ENCODE assay signal across 10 mouse cellular contexts in the genomic region with DNA sequence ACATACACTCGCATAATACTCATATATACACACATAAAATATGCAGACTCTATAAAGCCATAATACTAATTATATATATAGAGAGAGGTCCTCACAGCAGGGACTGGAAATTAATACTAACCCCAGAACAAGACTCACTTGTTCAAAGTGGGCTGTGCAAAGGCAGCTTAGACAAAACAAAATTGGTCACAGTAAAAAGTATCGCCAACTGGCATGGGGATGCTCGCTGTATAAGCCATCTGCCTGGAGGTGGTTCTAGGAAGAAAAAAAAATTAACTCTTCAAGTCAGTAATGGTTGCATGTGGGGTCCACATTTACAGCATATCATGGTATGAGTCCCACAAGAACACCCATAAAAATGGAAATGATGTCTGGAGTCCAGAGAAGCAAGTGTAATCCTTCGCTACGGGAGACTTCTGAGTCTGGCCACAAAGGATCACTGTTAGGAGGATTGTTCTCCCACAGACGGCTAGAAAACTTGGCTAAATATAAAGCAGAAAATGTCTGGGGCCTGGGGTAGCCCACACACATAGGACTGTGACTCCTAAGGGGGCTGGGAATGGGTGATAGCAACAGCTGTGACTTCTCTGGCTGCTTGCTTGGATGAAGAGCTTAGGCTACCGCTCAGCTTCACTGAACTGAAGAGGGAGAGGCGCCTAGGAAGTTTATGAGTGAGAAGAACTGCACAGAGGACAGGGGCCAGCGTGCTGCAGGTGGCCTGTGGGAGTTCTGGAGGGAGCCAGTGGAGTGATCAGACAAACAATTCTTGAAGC. TPM values are rescaled to one million over a fixed set of nuclear protein-coding genes. Genes with fewer than 3 reads are reported as not detected.
DNase-seq lines count a peak whose midpoint lies in the region; ATAC-seq and TF ChIP-seq lines count a peak whose summit lies in the region.
"Had no signal": no experiment of that assay in that cellular context is flagged by ENCODE, and none has a peak within 500 bp of the region (broad histone marks: within the 10 kb centered on the region; RNA-seq: fewer than 3 reads in every experiment).

No protein-coding gene starts in this region.

- H3K9me3 ChIP-seq in heart, embryonic 14.5 days (ENCODE audit: control insufficient read depth, low read length), result no peaks in the 10 kb centered on the region
- H3K9me3 ChIP-seq in lung, embryonic 14.5 days (ENCODE audit: low read depth, low read length), result no peaks in the 10 kb centered on the region
- no peaks in the 10 kb centered on the region for H3K9me3 ChIP-seq in hindbrain, embryonic 14.5 days (ENCODE audit: control insufficient read depth, low read length)
- no peaks in the 10 kb centered on the region for H3K9me3 ChIP-seq in midbrain, embryonic 16.5 days (replicated peaks; ENCODE audit: control insufficient read depth, low read length, poor library complexity, severe bottlenecking)
- H3K9me3 ChIP-seq: liver, embryonic 15.5 days had no signal

- no peaks in the 10 kb centered on the region for H3K27me3 ChIP-seq in heart, embryonic 14.5 days (ENCODE audit: control insufficient read depth, insufficient read depth, low read length)
- H3K27me3 ChIP-seq in lung, embryonic 14.5 days (ENCODE audit: insufficient read depth, low read length), result no peaks in the 10 kb centered on the region
- no peaks in the 10 kb centered on the region for H3K27me3 ChIP-seq in hindbrain, embryonic 14.5 days (ENCODE audit: control insufficient read depth, insufficient read depth, low read length)
- no peaks in the 10 kb centered on the region for H3K27me3 ChIP-seq in midbrain, embryonic 16.5 days (ENCODE audit: control insufficient read depth, insufficient read depth, low read depth, low read length)
- H3K27me3 ChIP-seq: liver, embryonic 15.5 days had no signal

- peak overlapping the region; percentile 14 to 17; a peak in 3 of 4 replicates for H3K27ac ChIP-seq in heart, embryonic 14.5 days (replicated peaks in 1 of 2; ENCODE audit: control insufficient read depth in 1 of 2, insufficient read depth in 1 of 2, low read depth in 2 of 2, low read length in 2 of 2)
- H3K27ac ChIP-seq in lung, embryonic 14.5 days (ENCODE audit: low read depth), result peak overlapping the region; percentile 42
- H3K27ac ChIP-seq in hindbrain, embryonic 14.5 days, result peak overlapping the region; percentile 26; the same call in 1 of the 2 replicates
- H3K27ac ChIP-seq in midbrain, embryonic 16.5 days (ENCODE audit: low read length), result no peak overlapping the region
- H3K27ac ChIP-seq: liver, embryonic 15.5 days had no signal

- no peak for DNase-seq in heart, adult 8-10 months (ENCODE audit: low spot score)
- DNase-seq in lung, embryonic 14.5 days, result peak; percentile 41
- no peak for DNase-seq in lung, postnatal 4 days
- DNase-seq in hindbrain, embryonic 14.5 days (ENCODE audit: low spot score), result no peak
- DNase-seq in retina, embryonic 14.5 days (ENCODE audit: low spot score), result no peak
- no peak for DNase-seq in spleen, postnatal 36 days (ENCODE audit: low spot score in 2 of 2)
- DNase-seq: cerebellum, adult 11 months had no signal

- H3K36me3 ChIP-seq in heart, embryonic 14.5 days (ENCODE audit: control insufficient read depth, insufficient read depth, low read length), result peaks cover 34% of the 10 kb centered on the region
- H3K36me3 ChIP-seq in lung, embryonic 14.5 days (ENCODE audit: insufficient read depth), result no peaks in the 10 kb centered on the region
- H3K36me3 ChIP-seq in hindbrain, embryonic 14.5 days (replicated peaks; ENCODE audit: control insufficient read depth, insufficient read depth), result no peaks in the 10 kb centered on the region
- no peaks in the 10 kb centered on the region for H3K36me3 ChIP-seq in midbrain, embryonic 16.5 days (ENCODE audit: control insufficient read depth, insufficient read depth, low read length)
- H3K36me3 ChIP-seq: liver, embryonic 15.5 days had no signal

- TF ChIP-seq CTCF in lung, embryonic 14.5 days (IDR thresholded peaks at IDR 0.05; ENCODE audit: low read depth), result no peak

- no peak overlapping the region for H3K4me3 ChIP-seq in heart, embryonic 14.5 days (ENCODE audit: control insufficient read depth in 1 of 2, insufficient read depth in 1 of 2, low read depth in 1 of 2, low read length in 2 of 2)
- H3K4me3 ChIP-seq in lung, embryonic 14.5 days (ENCODE audit: low read depth, low read length), result no peak overlapping the region
- H3K4me3 ChIP-seq in hindbrain, embryonic 14.5 days (replicated peaks; ENCODE audit: low read length), result no peak overlapping the region
- H3K4me3 ChIP-seq in midbrain, embryonic 16.5 days (ENCODE audit: low read depth, low read length), result no peak overlapping the region
- H3K4me3 ChIP-seq: liver, embryonic 15.5 days had no signal

- peaks cover 5 to 8% of the 10 kb centered on the region in 2 experiments; a peak in 2 of 4 replicates for H3K4me1 ChIP-seq in heart, embryonic 14.5 days (ENCODE audit: control insufficient read depth in 2 of 2, insufficient read depth in 2 of 2, low read length in 2 of 2)
- H3K4me1 ChIP-seq in lung, embryonic 14.5 days (ENCODE audit: insufficient read depth), result peaks cover 19% of the 10 kb centered on the region
- H3K4me1 ChIP-seq in hindbrain, embryonic 14.5 days (replicated peaks; ENCODE audit: control insufficient read depth, insufficient read depth, low read length), result peaks cover 6% of the 10 kb centered on the region; the same call in 1 of the 2 replicates
- no peaks in the 10 kb centered on the region for H3K4me1 ChIP-seq in midbrain, embryonic 16.5 days (ENCODE audit: control insufficient read depth, insufficient read depth, low read length)

- no peak; the same call in 1 of the 2 replicates for ATAC-seq in heart, embryonic 14.5 days (ENCODE audit: insufficient number of reproducible peaks, insufficient read depth, low FRiP score, low read depth)
- peak; percentile 73 for ATAC-seq in lung, embryonic 14.5 days (ENCODE audit: insufficient read depth)
- ATAC-seq in hindbrain, embryonic 14.5 days (ENCODE audit: low FRiP score), result peak; percentile 46; the same call in 1 of the 2 replicates
- 0 out of 2 replicates have a peak, but pooled peaks have one; percentile 17 for ATAC-seq in midbrain, embryonic 16.5 days

- 64% methylated on average over 9 of the region's 9 CpGs for WGBS in heart, embryonic 14.5 days
- 49% methylated on average over 9 of the region's 9 CpGs for WGBS in lung, embryonic 14.5 days
- 58% methylated on average over 9 of the region's 9 CpGs for WGBS in hindbrain, embryonic 14.5 days
- 52% methylated on average over 9 of the region's 9 CpGs for WGBS in midbrain, embryonic 16.5 days

- H3K9ac ChIP-seq in heart, embryonic 14.5 days (ENCODE audit: low read length), result no peak overlapping the region
- no peak overlapping the region for H3K9ac ChIP-seq in lung, embryonic 14.5 days
- H3K9ac ChIP-seq in hindbrain, embryonic 14.5 days, result no peak overlapping the region
- no peak overlapping the region for H3K9ac ChIP-seq in midbrain, embryonic 16.5 days (ENCODE audit: low read depth, low read length)
- H3K9ac ChIP-seq: liver, embryonic 15.5 days had no signal

- no peak overlapping the region for H3K4me2 ChIP-seq in heart, embryonic 14.5 days (ENCODE audit: low read length)
- no peak overlapping the region for H3K4me2 ChIP-seq in lung, embryonic 14.5 days
- H3K4me2 ChIP-seq in hindbrain, embryonic 14.5 days (replicated peaks), result no peak overlapping the region
- H3K4me2 ChIP-seq in midbrain, embryonic 16.5 days (ENCODE audit: low read length), result no peak overlapping the region
- H3K4me2 ChIP-seq: liver, embryonic 15.5 days had no signal

RNA-seq across cellular contexts. Expression of a gene that starts 52.7 kb away (rescaled TPM):
- 15.2 and 15.5 TPM in 2 replicates for polyA plus RNA-seq in heart, embryonic 14.5 days (2014; fragmentation: Nextera tagmentation; extraction: Ambion mirVana)
- 10 to 100 TPM in 1 of 4 experiments, 1 to 10 TPM in 3; 7.4 to 11.1 (median 10.0) TPM for total RNA-seq in heart, adult 8-10 months (2022)
- polyA plus RNA-seq in lung, embryonic 14.5 days (2014; fragmentation: Nextera tagmentation; extraction: Ambion mirVana), result 37.2 and 39.9 TPM in 2 replicates
- polyA plus RNA-seq in hindbrain, embryonic 14.5 days (2014; fragmentation: Nextera tagmentation; extraction: Ambion mirVana), result 44.1 and 45.7 TPM in 2 replicates
- 45.0 and 47.3 TPM in 2 replicates for polyA plus RNA-seq in midbrain, embryonic 16.5 days (2015; fragmentation: Nextera tagmentation; extraction: Ambion mirVana)
